Mouse (Mus musculus) heart, adult 11 months (tissue): ENCODE data around the gene Polr2h.
"Not testable (repeated sequence)": the region's sequence is repeated elsewhere in the genome, so short reads cannot be mapped to it uniquely, and the experiment has no call there.

ENCODE experiments used
- DNase-seq: peaks from one replicate; pipeline ENCODE4 v3.0.0; 2022

The Polr2h gene

DNA sequence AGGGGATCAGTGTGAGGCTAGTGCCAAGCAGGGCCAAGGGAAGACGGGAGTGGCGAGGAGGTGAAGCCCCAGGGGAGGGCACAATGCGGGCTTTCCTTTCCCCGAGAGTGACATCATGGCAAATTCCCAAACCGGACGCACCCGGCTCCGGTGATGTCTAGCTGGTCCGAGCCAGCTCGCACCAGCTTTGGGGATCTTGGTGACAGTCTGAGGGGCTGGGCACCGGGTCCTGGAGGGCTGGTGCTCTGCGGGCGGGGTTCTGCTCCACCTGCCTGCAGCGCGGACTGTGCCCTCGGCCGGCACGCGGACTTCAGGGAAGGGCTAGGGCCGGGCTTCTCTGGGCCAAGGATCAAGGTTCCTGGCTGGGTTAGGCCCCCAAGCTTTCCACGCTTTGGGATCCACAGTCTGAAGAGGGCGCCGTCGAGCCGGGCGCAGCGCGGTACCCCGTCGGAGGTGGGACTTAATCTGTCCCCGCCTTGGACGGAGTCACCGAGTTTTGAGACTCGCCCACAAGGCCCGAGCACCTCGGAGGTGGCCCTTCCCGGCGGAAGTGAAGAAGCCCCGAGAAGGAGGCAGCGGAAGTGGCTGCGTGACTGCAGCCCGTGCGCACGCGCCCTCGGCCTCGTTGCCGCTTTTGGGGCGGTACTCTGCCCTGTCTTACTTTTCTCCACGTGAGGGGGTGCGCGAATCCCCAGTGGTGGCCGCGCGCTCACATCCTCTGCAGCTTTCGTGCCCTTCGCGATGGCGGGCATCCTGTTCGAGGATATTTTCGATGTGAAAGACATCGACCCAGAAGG lies at the start of gene Polr2h, which contains the start of gene Clcn2:
Gene Polr2h (plus strand): TSS at position 485 of the 797 bp plus-strand sequence.
Gene Clcn2 (minus strand): TSS at position 566 of the 797 bp plus-strand sequence.
- peak; percentile 100 for DNase-seq

DNA sequence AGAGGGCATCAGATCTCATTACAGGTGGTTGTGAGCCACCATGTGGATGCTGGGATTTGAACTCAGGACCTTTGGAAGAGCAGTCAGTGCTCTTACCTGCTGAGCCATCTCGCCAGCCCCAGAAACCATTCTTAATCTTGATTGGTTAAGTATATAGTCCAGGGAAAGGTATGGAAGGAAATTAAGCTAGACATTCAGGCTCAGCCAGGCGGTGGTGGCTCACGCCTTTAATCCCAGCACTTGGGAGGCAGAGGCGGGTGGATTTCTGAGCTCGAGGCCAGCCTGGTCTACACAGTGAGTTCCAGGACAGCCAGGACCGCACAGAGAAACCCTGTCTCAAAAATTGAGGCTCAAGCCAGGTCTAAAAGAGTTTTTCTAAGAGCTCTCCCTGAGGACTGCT lies 49.5 kb upstream of the Polr2h start, which contains the start of gene Eif4g1:
Gene Eif4g1 (plus strand): TSS at position 301 of the 400 bp plus-strand sequence.
- not testable (repeated sequence) for DNase-seq

DNA sequence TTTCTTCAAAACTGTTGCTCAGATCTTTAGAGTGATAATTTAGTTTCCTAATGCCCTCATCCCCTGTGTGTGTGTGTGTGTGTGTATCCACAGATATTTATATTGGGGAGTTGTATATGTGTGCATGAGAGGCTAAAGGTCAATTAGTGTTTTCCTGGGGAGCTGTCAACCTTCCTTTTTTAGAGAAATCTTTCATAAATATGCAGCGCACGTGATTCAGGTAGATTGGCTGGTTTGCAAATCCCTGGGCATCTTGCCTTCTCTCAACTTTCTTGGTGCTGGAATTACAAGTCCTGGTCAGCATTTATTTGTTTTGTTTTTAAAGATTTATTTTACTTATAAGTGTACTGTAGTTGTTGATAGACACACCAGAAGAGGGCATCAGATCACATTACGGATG lies 47.2 kb upstream of the Polr2h start:
- DNase-seq: no peak

DNA sequence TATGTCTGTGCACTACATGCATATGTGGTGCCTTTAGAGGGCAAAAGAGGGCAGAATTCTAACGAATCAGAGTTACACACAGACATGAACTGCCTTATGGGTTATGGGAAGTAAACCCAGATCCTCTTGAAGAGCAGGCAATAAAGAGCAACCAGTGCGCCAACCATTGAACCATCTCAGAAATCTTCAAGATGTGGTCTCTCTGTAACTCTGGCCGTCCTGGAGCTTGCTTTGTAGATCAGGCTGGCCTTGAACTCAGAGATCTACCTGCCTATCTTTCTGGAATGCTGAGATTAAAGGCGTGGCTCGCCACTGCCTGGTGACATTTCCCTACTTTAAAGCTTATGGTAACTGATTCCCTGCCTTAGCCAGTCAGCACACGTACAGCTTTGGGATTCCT lies 45.6 kb upstream of the Polr2h start:
- DNase-seq: peak; percentile 91

DNA sequence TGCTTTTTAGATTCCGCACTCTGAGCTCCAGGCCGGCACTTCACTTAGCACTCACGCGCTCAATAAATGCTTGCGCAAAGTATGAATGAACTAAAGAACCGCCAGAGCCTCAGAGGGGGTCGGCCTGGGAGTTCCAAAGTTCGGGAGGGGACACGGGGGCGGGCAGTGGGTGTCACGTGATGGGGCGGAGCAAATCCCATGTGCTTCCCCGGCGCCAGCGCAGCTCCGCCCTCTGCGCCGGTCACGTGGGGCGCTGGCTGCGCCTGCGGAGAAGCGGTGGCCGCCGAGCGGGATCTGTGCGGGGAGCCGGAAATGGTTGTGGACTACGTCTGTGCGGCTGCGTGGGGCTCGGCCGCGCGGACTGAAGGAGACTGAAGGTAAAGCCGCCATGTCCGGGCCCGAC lies 45.0 kb upstream of the Polr2h start:
- DNase-seq: peak; percentile 100

DNA sequence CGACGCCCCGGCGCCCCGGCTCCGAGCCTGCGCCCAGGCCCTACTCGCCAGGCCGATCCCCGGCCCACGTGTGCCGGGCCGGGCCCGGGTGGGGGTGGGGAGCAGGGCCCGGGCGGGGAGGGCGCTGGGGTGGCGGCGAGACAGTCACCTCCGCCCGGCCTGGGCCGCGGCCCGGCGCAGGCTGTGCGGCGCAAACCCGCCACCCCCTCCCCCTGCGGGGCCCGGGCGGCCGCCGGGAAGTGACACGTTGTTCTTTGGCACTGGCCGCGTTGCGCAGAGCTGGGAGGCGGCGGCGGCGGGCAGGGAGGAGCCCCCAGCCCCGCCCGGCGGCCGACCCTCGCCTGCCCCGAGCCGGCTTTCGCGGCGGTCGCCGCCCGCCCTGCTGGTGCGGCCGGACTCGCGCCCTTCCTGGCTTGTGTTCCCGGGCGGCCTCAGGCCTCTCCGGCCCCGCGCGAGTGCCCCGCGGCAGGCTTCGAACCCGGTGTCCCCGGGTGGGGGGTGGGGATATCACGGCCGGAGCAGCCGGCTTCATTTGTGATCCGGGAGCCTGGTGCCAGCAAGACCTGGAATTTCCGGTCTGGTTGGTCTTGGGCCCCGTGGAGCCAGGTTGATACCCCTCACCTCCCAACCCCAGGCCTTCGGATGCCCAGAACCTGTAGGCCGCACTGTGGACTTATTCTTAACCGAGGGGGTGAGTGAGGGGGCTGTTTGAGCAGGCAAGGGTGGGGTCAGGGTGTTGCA lies 44.3 kb upstream of the Polr2h start:
- no peak for DNase-seq

DNA sequence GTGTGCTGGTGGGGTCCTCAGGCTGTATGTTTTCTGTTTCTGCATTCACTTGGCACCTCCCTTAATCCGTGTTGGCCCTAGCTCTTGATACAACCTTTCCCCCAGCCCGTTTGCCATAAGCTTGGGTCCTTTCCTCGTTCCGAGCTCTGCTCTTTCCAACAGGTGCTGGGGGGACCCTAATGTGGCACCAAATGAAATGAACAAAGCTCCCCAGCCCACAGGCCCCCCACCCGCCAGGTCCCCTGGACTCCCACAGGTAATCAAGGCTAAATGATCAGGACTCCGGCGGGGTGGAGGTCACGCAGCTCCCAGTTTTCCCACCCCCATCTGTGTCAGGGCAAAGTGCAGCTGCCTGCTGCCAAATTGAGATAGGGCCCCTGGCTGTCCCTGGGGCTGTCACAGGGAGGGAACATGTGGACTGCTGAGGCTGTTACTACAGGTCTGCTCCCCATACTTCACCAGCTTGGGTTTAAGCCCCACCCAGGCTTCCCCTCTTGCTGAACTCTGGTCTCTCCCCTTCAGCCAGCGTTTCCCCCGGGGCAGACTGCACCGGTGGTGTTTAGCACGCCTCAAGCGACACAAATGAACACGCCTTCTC lies 43.7 kb upstream of the Polr2h start:
- peak; percentile 96 for DNase-seq

DNA sequence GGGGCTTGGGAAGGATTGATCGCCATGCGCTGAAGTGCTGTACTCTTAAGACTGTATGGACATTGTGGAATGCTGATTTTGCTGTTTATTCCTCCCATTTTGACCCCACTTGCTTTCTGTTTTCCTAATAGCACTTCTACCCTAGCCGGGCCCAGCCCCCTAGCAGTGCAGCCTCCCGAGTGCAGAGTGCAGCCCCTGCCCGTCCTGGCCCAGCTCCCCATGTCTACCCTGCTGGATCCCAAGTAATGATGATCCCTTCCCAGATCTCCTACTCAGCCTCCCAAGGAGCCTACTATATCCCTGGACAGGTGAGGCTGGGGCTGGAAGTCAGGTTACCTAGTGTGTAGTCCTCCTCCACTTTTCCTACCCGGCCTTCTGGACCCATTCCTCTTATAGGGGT lies 42.3 kb upstream of the Polr2h start:
- DNase-seq: peak; percentile 90

DNA sequence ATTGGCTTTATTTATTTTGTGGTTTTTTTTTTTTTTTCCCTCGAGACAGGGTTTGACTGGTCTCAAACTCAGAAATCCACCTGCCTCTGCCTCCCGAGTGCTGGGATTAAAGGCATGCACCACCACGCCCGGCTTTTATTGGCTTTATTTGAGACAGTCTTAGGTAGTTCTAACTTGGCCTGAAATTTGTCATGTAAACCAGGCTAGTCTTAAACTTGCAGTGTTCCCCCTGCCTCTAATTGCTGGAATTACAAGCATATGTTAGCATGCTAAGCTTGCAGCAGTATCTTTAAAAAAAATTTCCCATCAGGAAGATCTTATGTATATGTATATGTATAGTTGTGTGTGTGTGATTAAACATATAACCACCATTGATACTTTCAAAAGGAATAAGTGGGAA lies 40.8 kb upstream of the Polr2h start:
- no peak for DNase-seq

DNA sequence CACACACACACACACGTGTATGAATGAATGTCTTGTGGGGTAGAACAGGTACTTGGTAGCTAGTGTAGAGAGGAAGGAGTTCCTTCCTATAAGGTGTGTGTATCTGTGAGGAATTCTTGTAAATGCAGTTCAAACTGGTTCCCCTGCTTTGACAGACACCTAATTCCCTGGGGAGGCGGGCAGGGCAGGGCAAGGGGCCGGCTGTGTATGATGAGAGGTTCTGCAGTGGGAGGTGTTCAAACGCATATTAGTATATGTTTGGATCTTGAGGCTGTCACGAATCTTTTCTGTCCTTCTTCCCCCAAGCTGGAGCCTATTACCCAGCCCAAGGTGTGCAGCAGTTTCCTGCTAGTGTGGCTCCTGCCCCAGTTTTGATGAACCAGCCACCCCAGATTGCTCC lies 40.1 kb upstream of the Polr2h start:
- DNase-seq: peak; percentile 87

DNA sequence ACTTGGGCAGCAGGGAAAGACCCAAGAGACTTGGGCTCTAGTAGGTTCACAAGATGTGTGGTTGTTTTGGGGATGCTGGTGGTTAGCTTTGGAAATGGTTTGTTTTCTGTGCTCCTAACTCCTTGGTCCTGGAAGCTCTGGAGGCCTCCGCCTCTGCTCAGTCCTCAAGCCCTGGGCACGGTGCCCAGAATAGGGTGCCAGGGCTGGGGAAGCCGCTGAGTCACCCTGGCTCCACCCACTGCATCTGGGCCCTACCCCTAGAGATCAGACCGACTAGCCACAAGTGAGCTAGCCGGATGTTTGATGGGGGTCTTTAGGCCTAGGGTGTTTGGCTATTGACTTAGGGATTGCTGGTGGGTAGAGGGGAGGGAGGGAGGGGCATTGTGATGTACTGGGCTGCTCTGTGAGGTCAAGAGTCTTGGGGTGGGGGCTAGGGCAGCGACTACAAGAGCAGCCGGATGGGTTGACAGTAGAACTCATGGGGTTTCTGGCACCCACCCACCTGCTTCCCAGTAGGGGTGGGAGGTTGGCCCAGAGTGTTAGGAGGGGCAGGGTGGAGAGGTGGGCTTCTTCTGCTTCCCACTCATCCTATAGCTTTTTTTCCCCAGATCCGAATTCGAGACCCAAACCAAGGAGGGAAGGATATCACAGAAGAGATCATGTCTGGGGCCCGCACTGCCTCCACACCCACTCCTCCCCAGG lies 39.3 kb upstream of the Polr2h start:
- peak; percentile 98 for DNase-seq

DNA sequence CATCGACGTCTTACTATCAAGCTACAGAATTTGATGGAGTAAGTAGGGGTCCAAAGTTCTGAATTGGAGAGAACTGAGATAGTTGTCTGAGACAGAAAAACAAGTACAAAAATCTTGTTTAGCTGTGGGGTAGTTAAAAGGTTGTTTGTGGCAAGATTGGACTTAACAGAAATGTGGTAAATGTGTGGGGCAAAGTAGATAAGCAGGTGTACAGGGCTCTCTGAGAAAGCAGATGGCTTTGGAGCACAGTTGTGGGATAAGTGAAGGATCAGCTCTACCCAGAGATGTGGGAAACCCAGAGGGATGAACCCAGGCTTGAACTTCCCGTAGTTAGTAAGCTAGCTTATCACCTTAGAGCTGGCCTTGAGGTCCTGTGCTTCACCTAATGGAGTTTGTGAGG lies 26.7 kb upstream of the Polr2h start:
- DNase-seq: no peak

DNA sequence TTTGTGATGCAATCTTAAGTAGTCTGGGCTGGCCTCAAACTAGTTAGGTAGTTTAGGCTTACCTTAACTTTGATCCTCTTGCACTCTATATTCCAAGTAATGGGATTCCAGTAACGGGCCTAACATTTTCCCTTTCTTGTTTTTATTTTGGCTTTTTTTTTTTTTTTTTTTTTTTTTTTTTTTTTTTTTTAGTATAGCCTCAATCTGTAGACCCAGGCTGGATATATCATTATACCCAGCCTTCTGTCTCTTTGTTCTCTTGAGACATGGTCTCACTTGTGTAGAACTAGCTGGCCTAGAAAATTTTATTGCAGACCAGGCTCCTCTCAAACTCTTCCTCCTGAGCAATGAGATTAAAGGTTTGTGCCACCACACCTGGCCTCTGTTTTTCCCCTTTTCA lies 25.8 kb upstream of the Polr2h start:
- no peak for DNase-seq

DNA sequence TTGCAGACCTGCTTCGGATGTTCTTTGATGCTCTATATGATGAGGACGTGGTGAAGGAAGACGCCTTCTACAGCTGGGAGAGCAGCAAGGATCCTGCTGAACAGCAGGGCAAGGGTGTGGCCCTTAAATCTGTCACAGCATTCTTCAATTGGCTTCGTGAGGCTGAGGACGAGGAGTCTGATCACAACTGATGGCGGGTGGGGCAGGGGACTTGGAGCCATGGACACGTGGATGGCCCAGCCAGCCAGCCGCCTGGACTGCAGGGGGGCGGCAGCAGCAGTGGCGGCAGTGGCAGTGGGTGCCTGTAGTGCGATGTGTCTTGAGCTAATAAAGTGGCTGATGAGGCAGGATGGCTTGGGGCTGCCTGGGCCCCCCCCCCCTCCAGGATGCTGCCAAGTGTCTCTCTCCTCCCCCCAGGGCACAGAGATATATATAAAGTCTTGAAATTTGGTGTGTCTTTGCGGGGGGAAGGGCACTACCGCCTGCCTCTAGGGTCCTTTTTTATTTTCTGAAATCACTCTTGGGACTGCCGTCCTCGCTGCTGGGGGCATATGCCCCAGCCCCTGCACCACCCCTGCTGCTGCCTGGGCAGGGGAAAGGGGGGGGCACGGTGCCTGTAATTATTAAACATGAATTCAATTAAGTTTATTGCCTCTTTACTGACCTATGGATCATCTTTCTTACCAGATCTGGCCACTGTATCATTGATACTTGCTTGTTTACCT lies 25.1 kb upstream of the Polr2h start:
- DNase-seq: peak; percentile 95

DNA sequence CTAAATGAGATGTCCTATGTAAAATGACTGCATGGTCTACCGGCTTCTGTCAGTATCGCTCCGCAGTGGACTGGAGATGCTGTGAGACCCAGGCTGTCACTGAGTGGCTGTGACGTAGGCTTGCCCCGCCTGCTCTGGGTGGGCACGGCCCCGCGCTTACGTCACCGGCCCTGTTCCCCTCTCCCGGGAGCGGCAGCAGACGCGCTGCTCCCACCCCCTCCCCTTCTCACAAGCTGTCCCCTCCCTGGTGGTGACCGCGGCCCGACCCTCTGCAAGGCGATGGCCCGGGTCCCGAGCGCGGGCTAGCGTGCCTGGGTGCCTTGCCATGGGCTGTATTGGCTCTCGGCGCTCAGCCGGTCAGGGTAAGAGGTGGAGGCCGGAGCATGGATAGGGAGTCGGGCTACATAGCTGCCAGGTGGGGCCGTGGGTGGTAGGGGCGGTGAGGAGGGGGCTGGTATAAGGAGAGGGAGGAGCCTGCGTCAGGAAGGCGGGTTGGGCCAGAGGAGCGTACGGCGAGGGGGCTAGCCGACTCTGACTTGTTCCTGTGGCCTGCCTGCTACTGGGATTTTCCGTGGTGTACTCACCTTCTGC lies 24.3 kb upstream of the Polr2h start, which contains the start of gene Fam131a:
Gene Fam131a (plus strand): TSS at position 131 of the 591 bp plus-strand sequence.
- DNase-seq: peak; percentile 99

DNA sequence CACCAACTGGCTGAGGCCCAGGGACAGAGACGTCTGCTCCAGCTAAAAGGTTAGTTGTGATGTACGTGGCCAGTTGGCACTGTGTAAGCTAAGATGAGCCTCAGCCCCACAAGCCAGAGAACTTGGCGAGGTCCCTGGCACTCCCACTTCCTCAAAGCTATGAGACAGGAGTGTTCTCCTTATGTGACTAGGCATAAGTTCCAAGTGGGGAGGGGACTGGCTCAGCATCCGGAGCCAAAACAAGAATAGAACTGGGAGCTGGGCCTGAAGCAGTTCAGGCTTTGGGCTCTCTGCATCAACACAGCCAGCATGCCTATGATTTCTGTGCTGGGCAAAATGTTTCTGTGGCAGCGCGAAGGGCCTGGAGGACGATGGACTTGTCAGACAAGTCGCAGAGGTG lies 22.7 kb upstream of the Polr2h start:
- DNase-seq: peak; percentile 98

DNA sequence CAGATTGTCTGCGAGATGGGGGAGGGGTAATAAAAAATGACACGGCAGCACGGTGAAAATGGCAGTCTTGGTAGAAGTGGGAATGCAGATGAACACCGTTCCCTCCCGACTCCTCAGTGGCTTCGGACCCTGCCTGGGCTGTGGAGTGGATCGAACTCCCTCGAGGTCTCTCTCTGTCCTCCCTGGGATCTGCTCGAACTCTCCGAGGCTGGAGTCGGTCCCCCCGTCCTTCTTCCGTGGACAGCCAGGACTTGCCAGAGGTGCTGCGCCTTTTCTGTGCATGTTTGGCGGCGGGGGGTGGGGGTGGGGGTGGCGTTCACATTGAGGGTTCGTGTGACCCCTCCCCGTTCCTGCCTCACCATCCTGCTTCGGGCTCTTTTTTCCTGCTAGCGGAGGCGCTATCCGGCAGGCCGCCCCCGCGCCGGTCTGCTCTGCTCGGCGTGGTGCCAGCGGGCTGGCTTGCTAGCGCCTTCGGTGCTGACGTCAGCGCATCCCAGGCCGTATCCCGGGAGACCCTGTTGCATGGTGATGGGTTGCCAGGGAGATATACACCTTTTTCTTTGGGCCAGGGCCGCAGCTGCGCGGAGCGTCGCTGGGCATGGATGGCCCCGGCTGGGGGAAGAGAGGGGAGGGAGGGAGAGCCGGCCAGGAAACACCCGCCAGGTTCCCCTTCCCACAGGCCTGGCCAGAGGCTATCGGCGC lies 21.7 kb upstream of the Polr2h start:
- peak; percentile 99 for DNase-seq

DNA sequence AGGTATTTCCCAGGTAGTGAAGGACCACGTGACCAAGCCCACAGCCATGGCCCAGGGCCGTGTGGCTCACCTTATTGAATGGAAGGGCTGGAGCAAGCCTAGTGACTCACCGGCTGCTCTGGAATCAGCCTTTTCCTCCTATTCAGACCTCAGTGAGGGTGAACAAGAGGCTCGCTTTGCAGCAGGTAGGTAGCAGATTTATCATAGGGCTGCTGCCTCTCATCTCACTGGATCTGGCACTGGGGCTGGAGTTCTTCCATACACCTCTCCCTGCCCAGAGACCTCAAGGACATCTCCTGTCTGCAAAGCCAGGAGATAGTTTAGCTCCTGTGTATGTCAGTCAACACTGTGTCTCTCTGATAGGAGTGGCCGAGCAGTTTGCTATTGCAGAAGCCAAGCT lies 18.2 kb upstream of the Polr2h start:
- DNase-seq: peak; percentile 89

DNA sequence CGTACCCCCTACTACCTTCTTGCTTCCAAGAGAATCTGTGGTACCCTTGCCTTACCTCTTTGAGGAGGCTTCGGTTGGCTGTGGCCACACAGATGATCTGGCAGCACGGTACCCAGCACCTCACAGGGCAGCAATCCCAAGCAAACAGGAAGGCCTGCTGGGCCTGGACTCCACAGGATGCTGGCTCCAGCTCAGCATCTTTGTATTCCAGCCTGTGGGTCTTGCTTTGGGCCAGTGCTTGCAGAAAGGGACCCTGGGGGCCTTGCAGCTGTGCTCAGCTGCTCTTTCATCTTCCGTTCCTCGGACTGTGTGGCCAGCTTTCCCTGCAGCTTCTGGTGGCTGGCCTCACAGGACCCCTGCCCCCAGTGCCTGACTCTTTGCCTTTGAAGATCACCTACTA lies 17.4 kb upstream of the Polr2h start:
- peak; percentile 95 for DNase-seq

DNA sequence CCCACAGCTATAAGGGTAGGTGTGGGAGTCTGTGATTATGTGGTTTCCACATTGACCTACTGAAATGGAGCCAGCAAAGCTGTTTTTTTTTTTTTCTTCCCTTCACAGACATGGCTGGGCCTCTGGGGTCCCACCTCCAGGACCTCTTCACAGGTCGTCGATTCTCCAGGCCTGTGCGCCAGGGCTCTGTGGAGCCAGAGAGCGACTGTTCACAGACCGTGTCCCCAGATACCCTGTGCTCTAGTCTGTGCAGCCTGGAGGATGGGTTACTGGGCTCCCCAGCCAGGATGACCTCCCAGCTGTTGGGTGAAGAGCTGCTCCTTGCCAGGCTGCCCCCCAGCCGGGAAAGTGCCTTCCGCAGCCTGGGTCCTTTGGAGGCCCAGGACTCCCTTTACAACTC lies 16.1 kb upstream of the Polr2h start:
- DNase-seq: peak; percentile 86
